Comparison of ENCODE assay signal across 21 mouse cellular contexts in the genomic region with DNA sequence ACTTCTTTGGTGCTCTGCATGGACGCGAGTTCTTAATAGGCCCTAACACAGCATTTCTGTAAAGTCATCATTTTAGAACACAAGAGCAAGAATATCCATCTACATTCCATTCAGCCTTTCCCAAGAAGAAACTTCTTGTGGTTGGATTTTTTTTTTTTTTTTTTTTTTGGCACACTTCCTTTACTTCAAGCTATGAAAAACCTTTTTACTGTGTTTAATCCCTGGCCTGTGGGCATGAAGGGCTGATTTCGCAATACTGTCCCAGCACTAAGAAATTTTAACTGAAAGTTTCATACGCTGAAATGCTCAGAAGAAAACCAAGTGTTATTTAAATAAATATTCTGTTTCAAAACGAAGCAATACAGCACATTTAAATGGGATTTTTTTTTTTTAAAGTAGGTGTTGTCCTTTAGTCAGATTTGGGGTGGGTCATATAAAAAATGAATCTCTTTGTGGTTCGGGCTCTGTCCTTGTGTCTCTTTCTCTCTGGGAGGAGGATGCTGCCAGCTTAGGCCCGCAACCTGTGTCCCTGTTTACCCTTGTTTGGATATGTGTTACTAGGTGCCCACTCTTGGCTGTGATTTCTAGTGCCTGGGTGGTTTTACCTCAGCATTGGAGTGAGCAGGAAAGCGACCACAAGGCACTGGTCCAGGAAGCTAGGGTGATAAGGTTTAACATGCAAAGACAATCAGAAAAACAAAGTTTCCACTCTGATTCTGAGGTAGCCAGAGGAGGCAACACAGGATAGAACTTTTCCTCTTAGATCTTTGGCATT.
DNase-seq lines count a peak whose midpoint lies in the region; ATAC-seq lines count a peak whose summit lies in the region.
"Had no signal": no experiment of that assay in that cellular context is flagged by ENCODE, and none has a peak within 500 bp of the region (broad histone marks: within the 10 kb centered on the region; RNA-seq: fewer than 3 reads in every experiment).

No protein-coding gene starts in this region.

- no peak for ATAC-seq in cerebellum, adult (ENCODE audit: insufficient number of reproducible peaks, low FRiP score, low TSS enrichment)
- ATAC-seq: activated CD4-positive, CD25-positive, alpha-beta regulatory T cell, adult 4 months; intestine, embryonic 16.5 days had no signal

- H3K27ac ChIP-seq in heart, embryonic 10.5 days, result no peak overlapping the region
- H3K27ac ChIP-seq: embryonic facial prominence, embryonic 13.5 days; hindbrain, embryonic 14.5 days; kidney, postnatal 0 days; layer of hippocampus, adult 2 months; left cerebral cortex, adult 2 months; limb, embryonic 12.5 days; neural tube, embryonic 13.5 days had no signal

- H3K9me3 ChIP-seq in heart, embryonic 10.5 days, result no peaks in the 10 kb centered on the region
- H3K9me3 ChIP-seq: embryonic facial prominence, embryonic 13.5 days; limb, embryonic 12.5 days; neural tube, embryonic 13.5 days had no signal

- no peaks in the 10 kb centered on the region for H3K36me3 ChIP-seq in heart, embryonic 10.5 days
- H3K36me3 ChIP-seq: embryonic facial prominence, embryonic 13.5 days; limb, embryonic 12.5 days; neural tube, embryonic 13.5 days had no signal

- H3K4me3 ChIP-seq in heart, embryonic 10.5 days, result no peak overlapping the region
- H3K4me3 ChIP-seq: embryonic facial prominence, embryonic 13.5 days; layer of hippocampus, adult 2 months; left cerebral cortex, adult 2 months; limb, embryonic 12.5 days; neural tube, embryonic 13.5 days had no signal

- WGBS in heart, embryonic 10.5 days, result 81% methylated on average over 8 of the region's 8 CpGs

- DNase-seq in heart, postnatal 4 days, result peak; percentile 7
- DNase-seq in heart, embryonic 10.5 days (ENCODE audit: low spot score), result no peak
- DNase-seq in Muller cell, postnatal 12 days (ENCODE audit: inconsistent ontology term), result peak; percentile 33
- DNase-seq in fibroblast of lung, adult 2 months (ENCODE audit: low read depth), result peak; percentile 91
- DNase-seq in lung, postnatal 25 days (ENCODE audit: low spot score), result peak; percentile 55
- DNase-seq in yolk sac, embryonic 10.5 days (ENCODE audit: low spot score), result no peak
- no peak for DNase-seq in urinary bladder, postnatal 36 days (ENCODE audit: low spot score in 2 of 2)
- DNase-seq: adrenal gland, postnatal 36 days; cerebellum, adult 9-10 months; right cerebral cortex, postnatal 25 days; thymus, postnatal 36 days had no signal

- H3K4me1 ChIP-seq in heart, embryonic 10.5 days, result no peaks in the 10 kb centered on the region
- H3K4me1 ChIP-seq: neural tube, embryonic 13.5 days had no signal

- H3K27me3 ChIP-seq in heart, embryonic 10.5 days (ENCODE audit: insufficient read depth, poor library complexity, severe bottlenecking), result no peaks in the 10 kb centered on the region
- H3K27me3 ChIP-seq: embryonic facial prominence, embryonic 13.5 days; limb, embryonic 12.5 days; neural tube, embryonic 13.5 days had no signal

Comparison
In these comparisons a context has a peak if more than half of its experiments do, and no peak if none do; other contexts are left out.
1. DNase-seq: peak in heart, postnatal 4 days (single experiment), Muller cell, postnatal 12 days (single experiment), fibroblast of lung, adult 2 months (single experiment) and lung, postnatal 25 days (single experiment); none in heart, embryonic 10.5 days (single experiment), yolk sac, embryonic 10.5 days (single experiment) and urinary bladder, postnatal 36 days (0 of 2).